Mouse (Mus musculus): ENCODE measurements around the gene Gsg1l.

DNA sequence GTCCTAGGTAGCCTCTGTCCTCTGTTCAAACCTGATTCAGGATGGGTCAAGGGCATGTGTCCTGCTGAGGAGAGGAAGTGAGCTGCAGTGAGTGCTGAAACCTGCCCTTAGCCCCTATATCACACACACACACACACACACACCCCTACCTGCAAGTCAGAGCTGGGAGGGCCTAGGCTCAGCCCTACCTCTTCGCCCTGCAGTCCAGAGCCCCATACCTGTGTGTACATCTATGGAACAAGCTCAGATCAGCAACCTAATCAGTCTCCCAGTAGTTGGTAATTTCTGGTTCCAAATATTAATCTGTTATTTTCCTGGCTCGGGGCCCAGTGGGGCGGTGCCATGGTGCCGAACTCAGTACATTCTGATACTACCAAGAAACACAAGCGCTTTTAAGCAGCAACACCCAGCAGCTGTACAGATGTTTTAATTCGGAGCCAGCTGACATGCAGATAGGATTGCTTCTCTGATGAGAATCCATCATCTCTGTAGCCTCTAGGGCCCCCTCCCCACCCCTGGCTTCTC lies 208.2 kb downstream of the Gsg1l start:
- TF ChIP-seq EP300 (IDR thresholded peaks at IDR 0.05; ENCODE audit: low read depth), result no peak
- no peak for TF ChIP-seq CTCF (IDR thresholded peaks at IDR 0.05; ENCODE audit: low read depth)

All from liver, embryonic 14.5 days (tissue).